Mouse (Mus musculus): ENCODE measurements around the gene Mx1. TPM values are rescaled to one million over a fixed set of nuclear protein-coding genes. Genes with fewer than 3 reads are reported as not detected.
A peak's percentile ranks its signal among the peaks of the same experiment; 100 is the strongest.

Gene Mx1
- polyA plus RNA-seq, 1 experiment from 2014 or later, result not detected

DNA sequence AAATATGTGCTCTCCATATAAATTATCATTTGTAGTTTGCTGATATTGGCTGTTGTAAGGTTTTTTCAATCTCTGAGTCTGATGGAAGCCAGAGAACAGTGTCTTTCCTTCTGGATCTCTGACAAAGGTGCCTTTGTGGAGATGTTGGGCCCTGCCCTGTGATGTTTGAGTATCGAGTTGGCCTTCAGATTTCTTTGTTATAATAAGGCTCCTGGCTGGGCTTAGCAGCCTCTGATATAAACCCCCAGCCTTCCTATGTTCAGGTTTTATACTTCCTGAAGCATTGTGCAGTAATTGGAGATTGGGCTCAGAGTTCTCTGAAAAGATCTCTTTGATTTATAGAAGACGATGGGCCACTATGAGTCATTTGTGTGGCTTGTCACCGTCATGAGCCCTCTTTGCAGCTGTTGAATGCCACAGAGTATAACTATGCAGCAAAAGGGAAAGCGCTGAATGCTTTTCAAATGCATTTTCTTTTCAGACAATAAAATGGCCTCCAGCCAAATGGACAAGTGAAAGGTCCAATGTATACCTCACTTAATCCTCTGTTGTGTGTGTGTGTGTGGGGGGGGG lies 60.4 kb downstream of the Mx1 start:
- ATAC-seq, result no peak; the same call in 1 of the 2 replicates
- peak; percentile 28 for DNase-seq (ENCODE audit: low spot score)
- Histone ChIP-seq H3K9ac (ENCODE audit: low read length) (no peak overlapping the region), H3K36me3 (ENCODE audit: control insufficient read depth, insufficient read depth, low read length) (no peaks in the 10 kb centered on the region), H3K27ac (ENCODE audit: low read depth, low read length) (no peak overlapping the region), H3K27me3 (replicated peaks; ENCODE audit: control insufficient read depth, insufficient read depth, low read length) (no peaks in the 10 kb centered on the region), H3K4me3 (ENCODE audit: low read depth, low read length) (no peak overlapping the region), H3K4me1 (ENCODE audit: control insufficient read depth, insufficient read depth, low read length) (no peaks in the 10 kb centered on the region), H3K4me2 (ENCODE audit: low read length) (no peak overlapping the region), H3K9me3 (replicated peaks; ENCODE audit: control insufficient read depth, low read length) (no peaks in the 10 kb centered on the region)
- 6% methylated on average over 4 of the region's 4 CpGs for WGBS

DNA sequence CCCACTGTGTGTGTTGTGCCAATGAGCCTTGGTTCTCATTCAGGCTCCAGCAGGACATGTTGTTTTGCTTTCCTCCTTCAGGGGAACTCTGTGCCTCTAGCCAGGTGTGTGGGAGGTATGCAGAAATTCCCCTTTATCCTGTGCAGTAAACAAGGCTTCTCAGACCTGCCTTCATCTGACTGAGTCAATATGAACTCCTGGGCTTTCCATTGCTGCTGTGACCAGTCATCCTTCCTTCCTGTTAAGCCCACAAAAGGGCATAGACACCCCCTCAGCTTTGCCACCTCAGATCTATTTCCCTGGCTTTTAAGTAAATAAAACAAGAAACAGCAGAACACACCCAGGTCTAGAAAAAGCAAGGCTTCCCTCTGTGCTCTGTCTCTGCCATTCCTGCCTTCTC lies 61.0 kb downstream of the Mx1 start:
- no peaks in the 10 kb centered on the region for H3K27me3 ChIP-seq (replicated peaks; ENCODE audit: control insufficient read depth, insufficient read depth, low read length)

DNA sequence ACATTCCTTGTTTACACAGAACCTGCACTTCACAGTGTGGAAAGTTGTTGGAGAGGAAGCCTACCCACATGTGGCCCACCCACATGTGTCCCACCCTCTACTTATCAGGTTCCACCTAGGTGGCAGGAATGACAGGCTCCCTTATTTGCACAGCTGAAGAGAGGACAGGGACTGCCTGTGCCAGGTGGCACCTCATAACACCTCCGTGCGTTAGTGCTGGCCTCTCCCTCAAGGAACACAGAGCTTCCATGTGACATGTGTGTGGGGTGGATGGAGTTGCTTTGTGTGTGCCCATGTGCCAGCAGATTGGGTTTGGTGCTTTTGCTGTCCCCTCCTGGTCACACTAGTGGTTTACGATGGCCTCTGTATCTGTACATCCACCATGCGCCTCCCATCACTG lies 62.7 kb downstream of the Mx1 start:
- no peaks in the 10 kb centered on the region for H3K4me1 ChIP-seq (ENCODE audit: control insufficient read depth, insufficient read depth, low read length)
- no peaks in the 10 kb centered on the region for H3K36me3 ChIP-seq (ENCODE audit: control insufficient read depth, insufficient read depth, low read length)
- H3K9ac ChIP-seq (ENCODE audit: low read length), result no peak overlapping the region
- no peak overlapping the region for H3K4me3 ChIP-seq (ENCODE audit: low read depth, low read length)
- DNase-seq (ENCODE audit: low spot score), result no peak
- 84% methylated on average over 4 of the region's 4 CpGs for WGBS
- no peaks in the 10 kb centered on the region for H3K27me3 ChIP-seq (replicated peaks; ENCODE audit: control insufficient read depth, insufficient read depth, low read length)
- no peak for ATAC-seq
- H3K4me2 ChIP-seq (ENCODE audit: low read length), result no peak overlapping the region
- no peaks in the 10 kb centered on the region for H3K9me3 ChIP-seq (replicated peaks; ENCODE audit: control insufficient read depth, low read length)
- H3K27ac ChIP-seq (ENCODE audit: low read depth, low read length), result no peak overlapping the region

More for the DNA sequence above, 61.0 kb downstream of the Mx1 start:
- Histone ChIP-seq H3K9ac (ENCODE audit: low read length) (no peak overlapping the region), H3K9me3 (replicated peaks; ENCODE audit: control insufficient read depth, low read length) (no peaks in the 10 kb centered on the region), H3K4me1 (ENCODE audit: control insufficient read depth, insufficient read depth, low read length) (no peaks in the 10 kb centered on the region), H3K27ac (ENCODE audit: low read depth, low read length) (no peak overlapping the region), H3K4me2 (ENCODE audit: low read length) (no peak overlapping the region), H3K36me3 (ENCODE audit: control insufficient read depth, insufficient read depth, low read length) (no peaks in the 10 kb centered on the region), H3K4me3 (ENCODE audit: low read depth, low read length) (no peak overlapping the region)
- no peak for DNase-seq (ENCODE audit: low spot score)
- ATAC-seq, result no peak

DNA sequence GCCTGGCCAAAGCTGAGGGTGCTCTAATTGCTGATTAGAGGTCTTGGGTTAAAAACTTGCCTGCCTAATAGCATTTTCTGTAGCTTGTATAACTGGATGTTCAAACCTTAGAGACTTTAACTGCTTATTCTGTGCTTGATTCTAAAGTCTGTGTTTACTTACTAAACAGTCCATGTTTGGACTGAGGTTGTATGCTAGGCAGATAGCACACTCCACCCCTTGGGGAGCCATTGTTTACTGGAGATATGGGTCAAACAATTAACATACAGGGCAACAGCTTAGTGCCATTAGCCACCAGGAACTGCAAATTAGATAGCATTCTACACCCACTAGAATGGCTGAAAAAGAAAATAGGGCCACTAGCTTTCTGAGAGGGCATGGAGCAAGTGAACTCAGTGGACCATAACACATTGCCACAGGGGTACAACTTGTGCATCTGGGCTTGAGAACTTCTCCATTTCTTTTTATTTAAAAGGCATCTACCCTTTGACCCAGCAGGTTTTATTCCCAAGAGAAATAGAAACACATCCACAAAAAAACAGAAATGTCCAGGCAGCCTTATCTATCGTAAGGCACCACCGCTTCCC lies 64.7 kb downstream of the Mx1 start:
- Histone ChIP-seq H3K4me1 (ENCODE audit: control insufficient read depth, insufficient read depth, low read length) (no peaks in the 10 kb centered on the region), H3K9me3 (replicated peaks; ENCODE audit: control insufficient read depth, low read length) (no peaks in the 10 kb centered on the region), H3K27me3 (replicated peaks; ENCODE audit: control insufficient read depth, insufficient read depth, low read length) (no peaks in the 10 kb centered on the region), H3K27ac (ENCODE audit: low read depth, low read length) (no peak overlapping the region), H3K9ac (ENCODE audit: low read length) (no peak overlapping the region), H3K36me3 (ENCODE audit: control insufficient read depth, insufficient read depth, low read length) (no peaks in the 10 kb centered on the region), H3K4me3 (ENCODE audit: low read depth, low read length) (no peak overlapping the region), H3K4me2 (ENCODE audit: low read length) (no peak overlapping the region)
- WGBS, result 85% methylated on average over 2 of the region's 2 CpGs
- DNase-seq (ENCODE audit: low spot score) (no peak), ATAC-seq (no peak)

Other genes starting within 250 kb of the Mx1 start
- gene Bace2, start 106.2 kb downstream of the Mx1 start, polyA plus RNA-seq (2014; fragmentation: Nextera tagmentation; extraction: Ambion mirVana), result 1.8 and 2.9 TPM in 2 replicates
- gene Fam3b, start 51.9 kb upstream of the Mx1 start, polyA plus RNA-seq (2014; fragmentation: Nextera tagmentation; extraction: Ambion mirVana), result not detected in 2 replicates
- not detected in 2 replicates for gene Tmprss2, start 148.3 kb upstream of the Mx1 start, polyA plus RNA-seq (2014; fragmentation: Nextera tagmentation; extraction: Ambion mirVana)